Mouse (Mus musculus) brain, embryonic 14.5 days (tissue): Measurements from ENCODE around the gene Net1.
"Not testable (repeated sequence)": the region's sequence is repeated elsewhere in the genome, so short reads cannot be mapped to it uniquely, and the experiment has no call there.

Experiments
- CTCF ChIP-seq: fragments of 200-500 bp; IDR thresholded peaks from 2 replicates; pipeline ENCODE4 v1.5.1; 2012; ENCODE audit warnings: inconsistent platforms, mild to moderate bottlenecking, moderate library complexity, borderline replicate concordance; ENCODE audit not compliant: insufficient read depth, insufficient read length; ENCODE audit errors: extremely low read depth
- POLR2A ChIP-seq: fragments of 200-500 bp; IDR thresholded peaks from 2 replicates; pipeline ENCODE4 v1.6.1; 2012; ENCODE audit warnings: mild to moderate bottlenecking, inconsistent platforms, borderline replicate concordance; ENCODE audit not compliant: poor library complexity, insufficient read depth, insufficient read length, severe bottlenecking; ENCODE audit errors: extremely low read depth

- not testable (repeated sequence) for TF ChIP-seq CTCF, POLR2A
Measured at GRCm38 (mm10) chr13:3833644-3834043, 84.4 kb downstream of the Net1 start.
